Mouse (Mus musculus) midbrain, postnatal 0 days (tissue): ENCODE data around the gene Rundc3a. TPM values are rescaled to one million over a fixed set of nuclear protein-coding genes. Genes with fewer than 3 reads are reported as not detected.

Source experiments
- ATAC-seq: fragments of 200-750 bp; cut with Nextera tagmentation; 2 replicates; pipeline ENCODE4 v1.8.0; 2017; ENCODE audit warnings: moderate number of reproducible peaks, mild to moderate bottlenecking, moderate TSS enrichment, moderate library complexity; ENCODE audit not compliant: low FRiP score
- DNase-seq: peaks from one replicate; pipeline ENCODE4 v3.0.0-alpha.2; 2015; ENCODE audit warnings: low spot score
- H3K27ac ChIP-seq: fragments of 300-500 bp; sonication (generic); 2 replicates; pipeline ENCODE4 v1.5.1; 2014; ENCODE audit warnings: low read depth, mild to moderate bottlenecking, low read length, mixed read lengths
- H3K27me3 ChIP-seq: fragments of 300-500 bp; sonication (generic); 2 replicates; pipeline ENCODE4 v1.6.1; 2014; ENCODE audit warnings: low read length, control low read depth, mixed read lengths; ENCODE audit not compliant: insufficient read depth
- H3K36me3 ChIP-seq: fragments of 300-500 bp; sonication (generic); 2 replicates; pipeline ENCODE4 v1.6.1; 2014; ENCODE audit warnings: low read length, control low read depth, mixed read lengths; ENCODE audit not compliant: insufficient read depth
- H3K4me1 ChIP-seq: fragments of 300-500 bp; sonication (generic); 2 replicates; pipeline ENCODE4 v1.6.1; 2014; ENCODE audit warnings: mild to moderate bottlenecking, control low read depth, antibody characterized with exemption, low read length, mixed read lengths; ENCODE audit not compliant: insufficient read depth
- H3K4me2 ChIP-seq: fragments of 300-500 bp; sonication (generic); 2 replicates; pipeline ENCODE4 v1.6.1; 2014; ENCODE audit warnings: low read depth, mild to moderate bottlenecking, low read length, mixed read lengths; ENCODE audit not compliant: poor library complexity, severe bottlenecking
- H3K4me3 ChIP-seq: fragments of 300-500 bp; sonication (generic); 2 replicates; pipeline ENCODE4 v1.5.1; 2014; ENCODE audit warnings: low read depth, mild to moderate bottlenecking, low read length, moderate library complexity
- H3K9ac ChIP-seq: fragments of 300-500 bp; sonication (generic); replicated peaks from 2 replicates; pipeline ENCODE4 v1.6.1; 2014; ENCODE audit warnings: mild to moderate bottlenecking, low read length, moderate library complexity, mixed read lengths; ENCODE audit not compliant: poor library complexity, severe bottlenecking
- H3K9me3 ChIP-seq: fragments of 300-500 bp; sonication (generic); 2 replicates; pipeline ENCODE4 v1.6.1; 2016; ENCODE audit warnings: low read length, control low read depth
- CTCF ChIP-seq: IDR thresholded peaks from 2 replicates; pipeline ENCODE4 v1.5.1; 2016; ENCODE audit warnings: antibody characterized with exemption, mild to moderate bottlenecking
- WGBS: fragments of 180-500 bp; shearing (Covaris S2); extraction: QIAGEN DNeasy Blood & Tissue Kit; methylation state at CpG from one replicate; pipeline ENCODE4 v1.1.7; 2014; 5-methylcytosine and 5-hydroxymethylcytosine counted together
- polyA plus RNA-seq: library from polyadenylated mRNA; unstranded; fragments of >200 nt; fragmentation: Nextera tagmentation; extraction: Ambion mirVana; gene quantifications from 2 replicates; pipeline ENCODE4 v1.2.1, GENCODE M21; 2015
- total RNA-seq: library from RNA; depleted of rRNA; stranded (reverse); fragments of >200 nt; gene quantifications from 2 replicates; pipeline ENCODE4 v1.2.3, GENCODE M21; 2014

Gene Rundc3a
- total and polyA plus RNA-seq, 2 experiments from 2014 or later: 133 to 397 TPM

GRCm38 (mm10) chr11:102356190-102356589 is 37.0 kb upstream of the Rundc3a start:
- no peak overlapping the region for H3K9ac ChIP-seq
- no peak overlapping the region for H3K4me2 ChIP-seq
- H3K4me3 ChIP-seq: no peak overlapping the region
- 84% methylated on average over 12 of the region's 12 CpGs for WGBS
- no peak for ATAC-seq
- H3K36me3 ChIP-seq: no peaks in the 10 kb centered on the region
- H3K27ac ChIP-seq: no peak overlapping the region
- no peaks in the 10 kb centered on the region for H3K4me1 ChIP-seq
- H3K27me3 ChIP-seq: no peaks in the 10 kb centered on the region
- no peak for DNase-seq
- no peaks in the 10 kb centered on the region for H3K9me3 ChIP-seq
- TF ChIP-seq CTCF: no peak

DNA sequence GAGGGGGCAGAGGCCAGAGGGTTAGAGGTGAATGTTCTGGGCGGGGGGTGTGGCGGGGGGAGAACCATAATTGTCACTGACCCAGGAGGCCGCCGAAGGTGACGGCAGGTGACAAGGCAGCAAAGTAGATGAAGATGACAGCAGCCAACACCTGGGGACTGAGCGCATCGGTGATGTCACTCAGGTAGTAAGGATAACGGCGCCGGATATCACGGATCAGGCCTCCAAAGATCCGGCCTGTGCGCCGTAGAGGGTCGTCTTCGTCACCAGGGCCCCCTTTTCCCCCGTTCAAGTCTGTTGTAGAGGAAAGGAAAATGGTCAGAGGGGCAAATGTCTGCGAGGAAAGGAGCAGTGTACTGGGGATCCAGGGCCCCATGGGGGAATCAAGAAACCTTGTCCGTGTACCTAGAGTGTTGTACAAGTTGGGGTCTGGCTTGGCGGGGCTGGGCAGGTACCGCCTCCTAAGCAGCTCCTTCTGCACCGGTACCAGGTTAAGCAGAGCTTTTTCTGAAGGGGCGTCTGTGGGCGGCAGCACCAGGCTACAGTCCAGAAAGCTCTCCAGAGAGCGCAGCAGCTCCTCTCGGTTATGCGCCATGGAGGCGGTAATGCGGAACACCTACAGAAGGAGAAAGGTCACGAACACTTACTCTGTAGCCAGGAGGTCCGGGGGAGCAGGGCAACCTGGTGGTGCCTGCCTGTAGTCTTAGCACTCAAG is 36.4 kb upstream of the Rundc3a start:
- Histone ChIP-seq H3K4me1 (no peaks in the 10 kb centered on the region), H3K9me3 (no peaks in the 10 kb centered on the region), H3K27me3 (no peaks in the 10 kb centered on the region), H3K4me3 (no peak overlapping the region), H3K36me3 (no peaks in the 10 kb centered on the region), H3K4me2 (no peak overlapping the region), H3K9ac (no peak overlapping the region), H3K27ac (no peak overlapping the region)
- no peak for TF ChIP-seq CTCF
- DNase-seq (no peak), ATAC-seq (no peak)
- 78% methylated on average over 30 of the region's 31 CpGs for WGBS

- WGBS: 75% methylated on average over 10 of the region's 10 CpGs
- H3K9ac ChIP-seq: no peak overlapping the region
- H3K4me2 ChIP-seq: no peak overlapping the region
- DNase-seq (no peak), ATAC-seq (no peak)
- H3K27me3 ChIP-seq: no peaks in the 10 kb centered on the region
- no peaks in the 10 kb centered on the region for H3K9me3 ChIP-seq
- H3K4me1 ChIP-seq: no peaks in the 10 kb centered on the region
- no peak overlapping the region for H3K27ac ChIP-seq
- no peak for TF ChIP-seq CTCF
- no peak overlapping the region for H3K4me3 ChIP-seq
- H3K36me3 ChIP-seq: no peaks in the 10 kb centered on the region
Measured at GRCm38 (mm10) chr11:102358365-102358764, 34.8 kb upstream of the Rundc3a start.

DNA sequence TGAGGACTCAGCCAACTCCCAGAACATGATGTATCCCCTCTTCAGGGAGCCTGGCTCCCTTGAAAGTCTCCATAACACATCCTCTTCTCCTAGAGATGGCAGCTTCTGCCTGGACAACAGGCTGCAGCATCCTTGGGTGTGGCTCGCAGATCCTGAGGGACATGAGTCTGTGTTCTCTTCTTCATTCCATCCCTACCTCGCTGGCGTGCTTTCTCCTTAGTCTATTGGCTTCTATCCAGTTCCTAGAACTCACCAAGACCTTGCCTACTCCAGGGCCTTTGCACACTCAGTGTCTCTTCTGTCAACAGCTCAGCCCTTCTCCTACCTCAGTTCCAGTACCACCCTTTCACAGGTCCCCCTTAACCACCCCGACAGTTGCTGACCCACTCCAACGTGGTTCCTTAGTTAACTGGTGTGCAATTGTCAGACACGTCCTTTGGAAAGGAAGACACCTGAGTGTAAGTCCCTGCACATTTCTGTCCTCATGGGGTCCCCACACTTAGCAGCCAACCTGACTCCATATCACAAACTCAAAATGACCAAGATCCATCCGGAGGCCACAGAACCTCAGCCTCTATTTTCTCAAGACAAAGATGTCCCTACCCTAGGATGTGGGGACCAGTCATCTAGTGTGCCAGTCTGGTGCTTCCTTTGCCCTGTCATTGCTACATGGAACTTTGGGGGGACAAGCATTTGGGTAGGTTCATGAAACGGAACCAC is 31.3 kb upstream of the Rundc3a start:
- 88% methylated on average over 8 of the region's 8 CpGs for WGBS
- TF ChIP-seq CTCF: no peak
- H3K4me1 ChIP-seq: no peaks in the 10 kb centered on the region

GRCm38 (mm10) chr11:102363623-102364022 is 29.6 kb upstream of the Rundc3a start:
- DNase-seq: no peak
- H3K4me3 ChIP-seq: no peak overlapping the region
- no peak overlapping the region for H3K9ac ChIP-seq
- H3K36me3 ChIP-seq: no peaks in the 10 kb centered on the region
- no peak overlapping the region for H3K4me2 ChIP-seq
- no peak overlapping the region for H3K27ac ChIP-seq
- no peaks in the 10 kb centered on the region for H3K27me3 ChIP-seq
- no peak for ATAC-seq
- WGBS: 70% methylated on average over 2 of the region's 2 CpGs
- H3K4me1 ChIP-seq: no peaks in the 10 kb centered on the region
- H3K9me3 ChIP-seq: no peaks in the 10 kb centered on the region
- TF ChIP-seq CTCF: no peak

More for the DNA sequence above, 31.3 kb upstream of the Rundc3a start:
- Histone ChIP-seq H3K9ac (no peak overlapping the region), H3K4me3 (no peak overlapping the region), H3K4me2 (no peak overlapping the region), H3K9me3 (no peaks in the 10 kb centered on the region), H3K36me3 (no peaks in the 10 kb centered on the region), H3K27ac (no peak overlapping the region), H3K27me3 (no peaks in the 10 kb centered on the region)
- DNase-seq (no peak), ATAC-seq (no peak)

DNA sequence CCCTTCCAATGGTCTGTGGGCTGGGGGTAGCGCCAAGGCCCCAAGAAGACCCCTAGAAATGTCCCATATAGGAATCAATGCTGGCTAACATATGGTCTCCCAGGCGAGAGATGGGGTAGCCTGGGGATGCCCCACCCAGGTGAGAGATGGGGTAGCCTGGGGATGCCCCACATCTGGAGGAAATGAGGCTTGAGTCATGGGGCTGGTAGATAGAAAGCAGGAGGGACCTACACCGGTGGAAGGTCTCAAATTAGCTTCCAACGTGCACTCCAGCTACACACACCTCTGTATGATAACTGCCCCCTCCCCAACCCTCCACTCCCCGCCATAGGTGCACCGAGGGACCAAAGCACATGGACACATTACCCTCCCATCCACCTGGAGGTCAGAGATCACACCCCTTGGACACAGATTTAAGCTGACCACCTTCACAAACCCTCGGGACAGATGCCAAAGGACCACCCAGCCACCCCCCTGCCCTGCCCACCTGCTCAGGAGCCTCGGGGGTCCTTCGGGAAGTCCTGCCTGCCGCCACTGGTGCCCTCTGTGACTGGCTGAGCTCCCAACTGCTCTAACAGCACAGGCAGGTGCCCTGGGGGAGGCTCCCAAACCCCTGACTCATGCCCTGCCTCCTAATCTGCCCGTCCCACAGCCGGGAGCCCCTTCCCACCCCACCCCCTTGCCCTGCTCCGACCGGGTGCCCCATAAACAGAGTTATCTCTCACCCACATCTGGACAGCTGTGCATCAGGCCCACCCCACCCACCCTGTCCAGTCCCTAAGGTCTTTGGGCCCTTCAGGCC is 28.4 kb upstream of the Rundc3a start:
- no peaks in the 10 kb centered on the region for H3K36me3 ChIP-seq
- WGBS: 74% methylated on average over 14 of the region's 14 CpGs
- no peak overlapping the region for H3K4me3 ChIP-seq
- no peak for TF ChIP-seq CTCF
- H3K9me3 ChIP-seq: no peaks in the 10 kb centered on the region
- ATAC-seq: no peak
- H3K4me1 ChIP-seq: no peaks in the 10 kb centered on the region
- H3K27me3 ChIP-seq: no peaks in the 10 kb centered on the region
- H3K9ac ChIP-seq: no peak overlapping the region
- no peak overlapping the region for H3K27ac ChIP-seq
- DNase-seq: no peak
- no peak overlapping the region for H3K4me2 ChIP-seq
